ENCODE assay signal across 27 mouse cellular contexts in the genomic region with DNA sequence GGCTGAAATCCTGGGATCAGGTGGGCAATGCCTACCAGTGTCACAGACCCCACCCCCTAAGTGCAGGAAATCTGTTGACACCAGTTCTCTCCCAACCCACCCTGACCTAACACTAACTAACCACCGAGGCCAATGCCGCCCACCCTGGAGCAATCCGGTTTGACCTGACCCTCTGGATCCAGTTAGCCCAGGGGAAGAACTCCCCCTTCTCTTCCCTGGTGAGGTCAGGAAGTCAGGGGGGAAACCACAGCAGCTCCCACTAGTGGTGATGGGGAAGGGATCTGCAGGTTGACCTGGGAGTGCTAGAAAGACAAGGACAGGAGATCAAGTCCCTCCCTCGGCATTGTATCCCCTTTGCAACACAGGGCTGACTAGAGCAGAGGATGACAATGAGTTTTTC. TPM values are rescaled to one million over a fixed set of nuclear protein-coding genes. Genes with fewer than 3 reads are reported as not detected.
DNase-seq lines count a peak whose midpoint lies in the region; ATAC-seq and TF ChIP-seq lines count a peak whose summit lies in the region.
"Had no signal": no experiment of that assay in that cellular context is flagged by ENCODE, and none has a peak within 500 bp of the region (broad histone marks: within the 10 kb centered on the region; RNA-seq: fewer than 3 reads in every experiment).

No protein-coding gene starts in this region.

- peaks cover 7% of the 10 kb centered on the region; the same call in 1 of the 2 replicates for H3K27me3 ChIP-seq in lung, embryonic 14.5 days (ENCODE audit: insufficient read depth, low read length)
- H3K27me3 ChIP-seq in testis, adult 2 months (ENCODE audit: control insufficient read depth, insufficient read depth, low read length), result no peaks in the 10 kb centered on the region
- H3K27me3 ChIP-seq: Patski had no signal

- H3K9ac ChIP-seq in lung, embryonic 14.5 days, result no peak overlapping the region
- H3K9ac ChIP-seq: embryonic facial prominence, embryonic 12.5 days; heart, embryonic 13.5 days; hindbrain, embryonic 15.5 days; limb, embryonic 15.5 days; midbrain, embryonic 12.5 days; neural tube, embryonic 15.5 days; stomach, embryonic 15.5 days had no signal

- 59% methylated on average over 4 of the region's 4 CpGs for WGBS in lung, embryonic 14.5 days

- H3K36me3 ChIP-seq in lung, embryonic 14.5 days (ENCODE audit: insufficient read depth), result no peaks in the 10 kb centered on the region
- no peaks in the 10 kb centered on the region for H3K36me3 ChIP-seq in testis, adult 2 months (ENCODE audit: control insufficient read depth, insufficient read depth, low read length)
- H3K36me3 ChIP-seq: embryonic facial prominence, embryonic 12.5 days; hindbrain, embryonic 15.5 days; limb, embryonic 15.5 days; midbrain, embryonic 12.5 days; stomach, embryonic 15.5 days had no signal

- intact Hi-C loops in gastrocnemius, adult 2 months (cut with DNase I), result loop anchor here (1.0 kb wide), 1 partner anchor 58 kb away; no protein-coding TSS in a partner anchor

- no peaks in the 10 kb centered on the region for H3K9me3 ChIP-seq in lung, embryonic 14.5 days (ENCODE audit: low read depth, low read length)
- H3K9me3 ChIP-seq: embryonic facial prominence, embryonic 12.5 days; heart, embryonic 13.5 days; hindbrain, embryonic 15.5 days; limb, embryonic 15.5 days; midbrain, embryonic 12.5 days; neural tube, embryonic 15.5 days; stomach, embryonic 15.5 days had no signal

- no peak overlapping the region for H3K27ac ChIP-seq in gastrocnemius, adult 2 months
- no peak overlapping the region for H3K27ac ChIP-seq in lung, embryonic 14.5 days (ENCODE audit: low read depth)
- no peak overlapping the region for H3K27ac ChIP-seq in testis, adult 2 months (ENCODE audit: control insufficient read depth, insufficient read depth, low read depth, low read length)
- H3K27ac ChIP-seq: embryonic facial prominence, embryonic 12.5 days; heart, embryonic 13.5 days; hindbrain, embryonic 15.5 days; layer of hippocampus, adult 2 months; limb, embryonic 15.5 days; midbrain, embryonic 12.5 days; neural tube, embryonic 15.5 days; stomach, embryonic 15.5 days had no signal

- H3K4me3 ChIP-seq in gastrocnemius, adult 2 months, result no peak overlapping the region
- H3K4me3 ChIP-seq in lung, embryonic 14.5 days (ENCODE audit: low read depth, low read length), result no peak overlapping the region
- peak overlapping the region; percentile 74 for H3K4me3 ChIP-seq in testis, adult 2 months (ENCODE audit: control insufficient read depth, low read depth, low read length)
- H3K4me3 ChIP-seq: embryonic facial prominence, embryonic 12.5 days; erythroblast, embryonic 14.5 days; heart, embryonic 13.5 days; hindbrain, embryonic 15.5 days; layer of hippocampus, adult 2 months; limb, embryonic 15.5 days; midbrain, embryonic 12.5 days; neural tube, embryonic 15.5 days; stomach, embryonic 15.5 days had no signal

- no peak for TF ChIP-seq POLR2A in testis, adult 2 months (IDR thresholded peaks at IDR 0.05; ENCODE audit: control insufficient read depth, low read depth, low read length)

- no peak; the same call in 1 of the 2 replicates for TF ChIP-seq CTCF in gastrocnemius, adult 2 months (IDR thresholded peaks at IDR 0.05)
- peak; percentile 20; the same call in 1 of the 2 replicates for TF ChIP-seq CTCF in lung, embryonic 14.5 days (IDR thresholded peaks at IDR 0.05; ENCODE audit: low read depth)
- no peak for TF ChIP-seq CTCF in testis, adult 2 months (IDR thresholded peaks at IDR 0.05; ENCODE audit: control insufficient read depth, insufficient read depth, insufficient replicate concordance, low read depth, low read length)

- peak; percentile 9 for DNase-seq in gastrocnemius, adult 2 months
- no peak for DNase-seq in gastrocnemius, postnatal 4 days (ENCODE audit: low spot score in 2 of 2)
- no peak for DNase-seq in lung, embryonic 14.5 days
- no peak for DNase-seq in lung, postnatal 25 days (ENCODE audit: low spot score)
- DNase-seq in testis, postnatal 14 days (ENCODE audit: low spot score), result no peak
- no peak for DNase-seq in cerebellum, adult 9-10 months
- DNase-seq: B cell, adult 2 months; kidney, postnatal 14 days; layer of hippocampus, postnatal 36 days had no signal

- H3K4me1 ChIP-seq in lung, embryonic 14.5 days (ENCODE audit: insufficient read depth), result no peaks in the 10 kb centered on the region
- H3K4me1 ChIP-seq in testis, adult 2 months (ENCODE audit: control insufficient read depth, insufficient read depth, low read length), result peaks cover 3% of the 10 kb centered on the region; the same call in 1 of the 2 replicates
- H3K4me1 ChIP-seq: embryonic facial prominence, embryonic 12.5 days; hindbrain, embryonic 15.5 days; midbrain, embryonic 12.5 days; neural tube, embryonic 15.5 days had no signal

- no peak for ATAC-seq in lung, embryonic 14.5 days (ENCODE audit: insufficient read depth)
- ATAC-seq: Patski had no signal

- H3K4me2 ChIP-seq in lung, embryonic 14.5 days, result no peak overlapping the region
- H3K4me2 ChIP-seq: embryonic facial prominence, embryonic 12.5 days; heart, embryonic 13.5 days; hindbrain, embryonic 15.5 days; limb, embryonic 15.5 days; midbrain, embryonic 12.5 days; neural tube, embryonic 15.5 days; stomach, embryonic 15.5 days had no signal

RNA-seq across cellular contexts. Expression of gene Scgb1c1, which starts 0.3 kb away (rescaled TPM):
- not detected for total RNA-seq in gastrocnemius, adult 2 months (2021)
- not detected for total RNA-seq in gastrocnemius, postnatal 4 days (2021)
- not detected in 2 replicates for polyA plus RNA-seq in lung, embryonic 14.5 days (2014; fragmentation: Nextera tagmentation; extraction: Ambion mirVana)
- not detected in 2 replicates for polyA plus RNA-seq in testis, adult 2 months (2012; rRNA removed)
- total RNA-seq: common myeloid progenitor, adult 5-6 weeks; layer of hippocampus, adult 2 months; layer of hippocampus, postnatal 36 days; left cerebral cortex, postnatal 14 days had no signal
- polyA plus RNA-seq: cerebellum, adult 2 months; embryonic facial prominence, embryonic 12.5 days; erythroblast, embryonic 14.5 days; forebrain, embryonic 16.5 days; heart, embryonic 13.5 days; hindbrain, embryonic 15.5 days; limb, embryonic 15.5 days; liver, embryonic 16.5 days; midbrain, embryonic 12.5 days; neural tube, embryonic 15.5 days; stomach, embryonic 15.5 days had no signal

RNA-seq across cellular contexts. Expression of gene Odf3, which starts 1.9 kb away (rescaled TPM):
- not detected for total RNA-seq in gastrocnemius, adult 2 months (2021)
- not detected for total RNA-seq in gastrocnemius, postnatal 4 days (2021)
- 0.18 TPM in 1 of 2 replicates, not detected in the other for polyA plus RNA-seq in lung, embryonic 14.5 days (2014; fragmentation: Nextera tagmentation; extraction: Ambion mirVana)
- 539 and 573 TPM in 2 replicates for polyA plus RNA-seq in testis, adult 2 months (2012; rRNA removed)
- total RNA-seq: common myeloid progenitor, adult 5-6 weeks; heart, postnatal 36 days; layer of hippocampus, adult 2 months; layer of hippocampus, postnatal 36 days; left cerebral cortex, postnatal 14 days had no signal
- polyA plus RNA-seq: embryonic facial prominence, embryonic 12.5 days; erythroblast, embryonic 14.5 days; forebrain, embryonic 16.5 days; hindbrain, embryonic 15.5 days; limb, embryonic 15.5 days; liver, embryonic 16.5 days; midbrain, embryonic 12.5 days; neural tube, embryonic 15.5 days; stomach, embryonic 15.5 days had no signal

RNA-seq across cellular contexts. Expression of gene Gm45785, which starts 10.4 kb away (rescaled TPM):
- not detected for total RNA-seq in gastrocnemius, adult 2 months (2021)
- not detected for total RNA-seq in gastrocnemius, postnatal 4 days (2021)
- polyA plus RNA-seq in lung, embryonic 14.5 days (2014; fragmentation: Nextera tagmentation; extraction: Ambion mirVana), result not detected in 2 replicates
- polyA plus RNA-seq in testis, adult 2 months (2012; rRNA removed), result not detected in 2 replicates
- total RNA-seq: heart, postnatal 36 days; layer of hippocampus, postnatal 36 days had no signal
- polyA plus RNA-seq: embryonic facial prominence, embryonic 12.5 days; erythroblast, embryonic 14.5 days; forebrain, embryonic 16.5 days; gonadal fat pad, adult 2 months; heart, embryonic 13.5 days; hindbrain, embryonic 15.5 days; limb, embryonic 15.5 days; liver, embryonic 16.5 days; neural tube, embryonic 15.5 days; Patski; stomach, embryonic 15.5 days had no signal

RNA-seq across cellular contexts. Expression of gene Urah, which starts 10.9 kb away (rescaled TPM):
- not detected for total RNA-seq in gastrocnemius, adult 2 months (2021)
- total RNA-seq in gastrocnemius, postnatal 4 days (2021), result under 1 TPM in 1 of 2 experiments, not detected in 1; 0.44 TPM
- 2.2 and 3.2 TPM in 2 replicates for polyA plus RNA-seq in lung, embryonic 14.5 days (2014; fragmentation: Nextera tagmentation; extraction: Ambion mirVana)
- polyA plus RNA-seq in testis, adult 2 months (2012; rRNA removed), result 0.45 TPM in 1 of 2 replicates, not detected in the other
- total RNA-seq: common myeloid progenitor, adult 5-6 weeks had no signal
- polyA plus RNA-seq: erythroblast, embryonic 14.5 days; forebrain, embryonic 16.5 days had no signal

RNA-seq across cellular contexts. Expression of gene Ric8a, which starts 11.1 kb away (rescaled TPM):
- total RNA-seq in gastrocnemius, adult 2 months (2021), result 10 to 100 TPM; 12.7 TPM
- 10 to 100 TPM; 35.4 to 40.9 TPM for total RNA-seq in gastrocnemius, postnatal 4 days (2021)
- polyA plus RNA-seq in lung, embryonic 14.5 days (2014; fragmentation: Nextera tagmentation; extraction: Ambion mirVana), result 53.8 and 54.8 TPM in 2 replicates
- 33.7 and 34.5 TPM in 2 replicates for polyA plus RNA-seq in testis, adult 2 months (2012; rRNA removed)
